Mouse (Mus musculus) liver, embryonic 14.5 days (tissue): ENCODE results near the gene Rps11. TPM values are rescaled to one million over a fixed set of nuclear protein-coding genes. Genes with fewer than 3 reads are reported as not detected.

Experiments used
- ATAC-seq: fragments of 200-750 bp; cut with Nextera tagmentation; 2 replicates; pipeline ENCODE4 v1.8.0; 2017; ENCODE audit warnings: moderate number of reproducible peaks, mild to moderate bottlenecking, moderate library complexity; ENCODE audit not compliant: insufficient read depth
- DNase-seq, 3 experiments: peaks; one replicate each; pipeline ENCODE4 v3.0.0-alpha.2; 2012 to 2013; ENCODE audit warnings: low read depth in 3 of 3, low spot score in 3 of 3
- H3K27ac ChIP-seq: fragments of 300-500 bp; sonication (generic); 2 replicates; pipeline ENCODE4 v1.5.1; 2014; ENCODE audit warnings: moderate library complexity, mild to moderate bottlenecking, control low read depth, inconsistent platforms
- H3K27me3 ChIP-seq: fragments of 300-500 bp; sonication (generic); 2 replicates; pipeline ENCODE4 v1.6.1; 2014; ENCODE audit warnings: mild to moderate bottlenecking, low read length, moderate library complexity; ENCODE audit not compliant: control insufficient read depth, insufficient read depth
- H3K36me3 ChIP-seq: fragments of 300-500 bp; sonication (generic); replicated peaks from 2 replicates; pipeline ENCODE4 v1.6.1; 2014; ENCODE audit warnings: low read depth; ENCODE audit not compliant: control insufficient read depth, insufficient read depth
- H3K4me1 ChIP-seq, 2 experiments: fragments of 200-500 bp in 1 of 2; fragments of 300-500 bp in 1 of 2; sonication (generic) in 1 of 2; replicated peaks; 2 replicates each; pipeline ENCODE4 v1.6.1; 2012 to 2014; ENCODE audit warnings: antibody characterized with exemption in 1 of 2, inconsistent platforms in 1 of 2, low read length in 1 of 2; ENCODE audit not compliant: control insufficient read depth in 2 of 2, insufficient read depth in 2 of 2
- H3K4me2 ChIP-seq: fragments of 300-500 bp; sonication (generic); 2 replicates; pipeline ENCODE4 v1.6.1; 2014; ENCODE audit warnings: low read depth, mild to moderate bottlenecking, control low read depth, moderate library complexity
- H3K4me3 ChIP-seq, 2 experiments: fragments of 200-500 bp in 1 of 2; fragments of 300-500 bp in 1 of 2; sonication (generic) in 1 of 2; 2 replicates each; pipeline ENCODE4 v1.5.1; 2012 to 2014; ENCODE audit warnings: low read depth in 2 of 2, low read length in 2 of 2, mild to moderate bottlenecking in 2 of 2, control low read depth in 1 of 2, inconsistent platforms in 1 of 2, moderate library complexity in 1 of 2; ENCODE audit not compliant: insufficient read depth in 1 of 2
- H3K9ac ChIP-seq: fragments of 300-500 bp; sonication (generic); replicated peaks from 2 replicates; pipeline ENCODE4 v1.6.1; 2014; ENCODE audit warnings: mild to moderate bottlenecking, control low read depth, moderate library complexity
- H3K9me3 ChIP-seq: fragments of 300-500 bp; sonication (generic); 2 replicates; pipeline ENCODE4 v1.6.1; 2016; ENCODE audit warnings: low read length, mixed read lengths; ENCODE audit not compliant: control insufficient read depth
- CTCF ChIP-seq: IDR thresholded peaks from 2 replicates; pipeline ENCODE4 v1.5.1; 2016; ENCODE audit warnings: antibody characterized with exemption, low read depth, control low read depth
- EP300 ChIP-seq: IDR thresholded peaks from 2 replicates; pipeline ENCODE4 v1.6.1; 2016; ENCODE audit warnings: antibody characterized with exemption, low read depth
- WGBS: fragments of 180-500 bp; shearing (Covaris S2); extraction: QIAGEN DNeasy Blood & Tissue Kit; methylation state at CpG from one replicate; pipeline ENCODE4 v1.1.7; 2014; ENCODE audit not compliant: insufficient replicate concordance; 5-methylcytosine and 5-hydroxymethylcytosine counted together
- polyA plus RNA-seq, 2 experiments: library from polyadenylated mRNA; depleted of rRNA in 1 of 2; stranded (reverse) in 1 of 2; unstranded in 1 of 2; fragments of >200 nt; fragmentation: Nextera tagmentation in 1 of 2; extraction: Ambion mirVana in 1 of 2; gene quantifications; 2 replicates each; pipeline versions ENCODE4 v1.2.1 to v1.2.3; 2012 to 2014

Gene Rps11
- polyA plus RNA-seq, 2 experiments: 366 to 989 TPM

- Histone ChIP-seq H3K9ac (no peak overlapping the region), H3K9me3 (no peaks in the 10 kb centered on the region), H3K4me3 (no peak overlapping the region), H3K4me1 (peaks cover 0 to 5% of the 10 kb centered on the region in 2 experiments; a peak in 2 of 4 replicates), H3K4me2 (no peak overlapping the region), H3K27ac (no peak overlapping the region), H3K27me3 (no peaks in the 10 kb centered on the region), H3K36me3 (no peaks in the 10 kb centered on the region)
- WGBS: 14% methylated on average over 5 of the region's 5 CpGs
- TF ChIP-seq CTCF (no peak), EP300 (no peak)
- no peak for DNase-seq
- ATAC-seq: no peak
Measured at GRCm38 (mm10) chr7:45107052-45107645, 17.1 kb downstream of the Rps11 start.

DNA sequence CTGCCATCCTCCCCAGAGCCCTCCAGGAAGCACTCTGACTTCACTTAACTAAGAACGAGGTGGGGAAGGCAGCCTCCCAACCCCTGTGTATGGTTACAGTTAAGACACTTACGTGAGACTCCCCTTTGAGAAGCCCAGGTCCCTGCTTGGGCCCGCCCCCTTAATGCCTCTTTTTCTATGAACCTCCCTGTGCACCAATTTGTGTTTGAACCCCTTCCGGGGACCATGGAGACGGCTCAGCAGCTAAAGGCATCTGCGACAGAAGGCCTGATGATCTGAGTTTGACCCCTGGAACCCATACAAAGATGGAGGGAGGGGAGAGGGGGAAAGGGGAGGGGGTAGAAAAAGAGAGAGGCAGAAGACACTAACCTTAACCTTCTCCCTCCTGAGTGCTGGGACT lies 17.8 kb downstream of the Rps11 start:
- Histone ChIP-seq H3K9me3 (no peaks in the 10 kb centered on the region), H3K4me3 (no peak overlapping the region), H3K4me2 (no peak overlapping the region), H3K27ac (no peak overlapping the region), H3K36me3 (no peaks in the 10 kb centered on the region), H3K4me1 (peaks cover 0 to 5% of the 10 kb centered on the region in 2 experiments; a peak in 2 of 4 replicates), H3K9ac (no peak overlapping the region), H3K27me3 (no peaks in the 10 kb centered on the region)
- DNase-seq (no peak), ATAC-seq (no peak)
- WGBS: 57% methylated on average over 6 of the region's 6 CpGs
- TF ChIP-seq EP300: no peak
- TF ChIP-seq CTCF: no peak

GRCm38 (mm10) chr7:45105491-45105890 lies 18.7 kb downstream of the Rps11 start:
- Histone ChIP-seq H3K36me3 (no peaks in the 10 kb centered on the region), H3K4me3 (no peak overlapping the region), H3K9me3 (no peaks in the 10 kb centered on the region), H3K4me1 (peaks cover 0 to 5% of the 10 kb centered on the region in 2 experiments; a peak in 2 of 4 replicates), H3K4me2 (no peak overlapping the region), H3K9ac (no peak overlapping the region), H3K27ac (no peak overlapping the region), H3K27me3 (no peaks in the 10 kb centered on the region)
- WGBS: 60% methylated on average over 8 of the region's 8 CpGs
- DNase-seq (no peak), ATAC-seq (no peak)
- no peak for TF ChIP-seq EP300
- no peak for TF ChIP-seq CTCF

GRCm38 (mm10) chr7:45104941-45105340 lies 19.3 kb downstream of the Rps11 start:
- ATAC-seq: no peak
- H3K9ac ChIP-seq: no peak overlapping the region
- no peaks in the 10 kb centered on the region for H3K27me3 ChIP-seq
- H3K27ac ChIP-seq: no peak overlapping the region
- no peaks in the 10 kb centered on the region for H3K9me3 ChIP-seq
- no peak for DNase-seq
- no peak overlapping the region for H3K4me3 ChIP-seq
- peaks cover 0 to 5% of the 10 kb centered on the region in 2 experiments; a peak in 2 of 4 replicates for H3K4me1 ChIP-seq
- 60% methylated on average over 5 of the region's 5 CpGs for WGBS
- H3K4me2 ChIP-seq: no peak overlapping the region
- no peaks in the 10 kb centered on the region for H3K36me3 ChIP-seq
- TF ChIP-seq CTCF (no peak), EP300 (no peak)

GRCm38 (mm10) chr7:45103652-45104180 lies 20.5 kb downstream of the Rps11 start, which contains the start of gene Fcgrt:
Gene Fcgrt (minus strand): TSS chr7:45103851.
- peaks cover 0 to 5% of the 10 kb centered on the region in 2 experiments; a peak in 2 of 4 replicates for H3K4me1 ChIP-seq
- ATAC-seq (peak; percentile 77), DNase-seq (no peak)
- no peak for TF ChIP-seq CTCF
- no peak for TF ChIP-seq EP300
- peak within 1 kb of the TSS; percentile 30 to 34 for H3K4me3 ChIP-seq
- no peaks in the 10 kb centered on the region for H3K36me3 ChIP-seq
- H3K27ac ChIP-seq: no peak within 1 kb of the TSS
- no peak within 1 kb of the TSS for H3K9ac ChIP-seq
- 39% methylated on average over 7 of the region's 7 CpGs for WGBS
- H3K9me3 ChIP-seq: no peaks in the 10 kb centered on the region
- no peaks in the 10 kb centered on the region for H3K27me3 ChIP-seq
- H3K4me2 ChIP-seq: peak within 1 kb of the TSS; percentile 53
